Mouse (Mus musculus): ENCODE results near the gene Fdxr. TPM values are rescaled to one million over a fixed set of nuclear protein-coding genes. Genes with fewer than 3 reads are reported as not detected.

Gene Fdxr
- 7.4 and 8.5 TPM in 2 replicates for polyA plus RNA-seq (2021; fragmentation: Nextera tagmentation)
- long read RNA-seq, experiment 1, transcript Fdxr-201 (12 exons, 1,948 nt) = major isoform, 24 of 62 reads
- long read RNA-seq, experiment 1, partial matches to known transcripts = 5 of 62 reads
- long read RNA-seq, experiment 1, other reads (novel, unspliced or antisense) = 33 of 62 reads
- long read RNA-seq, experiment 2, transcript Fdxr-201 (12 exons, 1,948 nt) = major isoform, 8 of 23 reads
- long read RNA-seq, experiment 2, partial matches to known transcripts = 7 of 23 reads
- long read RNA-seq, experiment 2, other reads (novel, unspliced or antisense) = 8 of 23 reads

GRCm38 (mm10) chr11:115276780-115277603 is at the start of gene Fdxr:
TSS of gene Fdxr (minus strand) at chr11:115277050.

GRCm38 (mm10) chr11:115321906-115322693 is 45.2 kb upstream of the Fdxr start, which contains the start of gene Ush1g:
TSS of gene Ush1g (minus strand) at chr11:115322041.

GRCm38 (mm10) chr11:115306863-115307262 is 30.0 kb upstream of the Fdxr start, which contains the start of gene Otop2:
TSS of gene Otop2 (plus strand) at chr11:115307163.

GRCm38 (mm10) chr11:115297214-115297826 is 20.5 kb upstream of the Fdxr start, which contains the start of gene Fads6:
TSS of gene Fads6 (minus strand) at chr11:115297663.

GRCm38 (mm10) chr11:115267061-115267883 is 9.6 kb downstream of the Fdxr start, which contains the start of gene Grin2c:
TSS of gene Grin2c (minus strand) at chr11:115267243.

Other genes with a start within 250 kb of the Fdxr start
- 0.51 and 0.54 TPM in 2 replicates for gene Cd300ld5, start 239.3 kb downstream of the Fdxr start, polyA plus RNA-seq (2021; fragmentation: Nextera tagmentation)
- 1.5 TPM in 1 of 2 replicates, not detected in the other for gene Cd300ld3, start 228.6 kb downstream of the Fdxr start, polyA plus RNA-seq (2021; fragmentation: Nextera tagmentation)
- gene Cd300e, start 214.9 kb downstream of the Fdxr start, polyA plus RNA-seq (2021; fragmentation: Nextera tagmentation) = 0.26 TPM in 1 of 2 replicates, not detected in the other
- 1.7 and 2.5 TPM in 2 replicates for gene Rab37, start 185.6 kb downstream of the Fdxr start, polyA plus RNA-seq (2021; fragmentation: Nextera tagmentation)
- gene Cd300lf, start 143.1 kb downstream of the Fdxr start, polyA plus RNA-seq (2021; fragmentation: Nextera tagmentation) = 0.14 TPM in 1 of 2 replicates, not detected in the other
- 21.7 and 21.9 TPM in 2 replicates for gene Slc9a3r1, start 113.7 kb downstream of the Fdxr start, polyA plus RNA-seq (2021; fragmentation: Nextera tagmentation)
- 13.6 and 21.7 TPM in 2 replicates for gene Tmem104, start 89.6 kb downstream of the Fdxr start, polyA plus RNA-seq (2021; fragmentation: Nextera tagmentation)
- gene Nat9, start 89.2 kb downstream of the Fdxr start, polyA plus RNA-seq (2021; fragmentation: Nextera tagmentation) = 47.6 and 49.6 TPM in 2 replicates
- gene Grin2c, start 9.8 kb downstream of the Fdxr start, polyA plus RNA-seq (2021; fragmentation: Nextera tagmentation) = 2.8 and 6.7 TPM in 2 replicates
- gene Fads6, start 20.6 kb upstream of the Fdxr start, polyA plus RNA-seq (2021; fragmentation: Nextera tagmentation) = 2.0 and 2.5 TPM in 2 replicates
- gene Otop2, start 30.1 kb upstream of the Fdxr start, polyA plus RNA-seq (2021; fragmentation: Nextera tagmentation) = 1.2 and 2.5 TPM in 2 replicates
- gene Ush1g, start 45.0 kb upstream of the Fdxr start, polyA plus RNA-seq (2021; fragmentation: Nextera tagmentation) = 0.27 and 0.36 TPM in 2 replicates
- gene Otop3, start 57.7 kb upstream of the Fdxr start, polyA plus RNA-seq (2021; fragmentation: Nextera tagmentation) = 0.15 and 0.21 TPM in 2 replicates
- gene Hid1, start 90.7 kb upstream of the Fdxr start, polyA plus RNA-seq (2021; fragmentation: Nextera tagmentation) = 58.1 and 64.1 TPM in 2 replicates
- 6.6 and 13.2 TPM in 2 replicates for gene Cdr2l, start 104.9 kb upstream of the Fdxr start, polyA plus RNA-seq (2021; fragmentation: Nextera tagmentation)
- gene Mrpl58, start 126.7 kb upstream of the Fdxr start, polyA plus RNA-seq (2021; fragmentation: Nextera tagmentation) = 211 and 277 TPM in 2 replicates
- 1,610 and 1,643 TPM in 2 replicates for gene Atp5h, start 142.9 kb upstream of the Fdxr start, polyA plus RNA-seq (2021; fragmentation: Nextera tagmentation)
- gene Kctd2, start 143.1 kb upstream of the Fdxr start, polyA plus RNA-seq (2021; fragmentation: Nextera tagmentation) = 8.4 and 9.6 TPM in 2 replicates
- not detected in 2 replicates for gene Trim80, start 163.5 kb upstream of the Fdxr start, polyA plus RNA-seq (2021; fragmentation: Nextera tagmentation)
- gene Slc16a5, start 185.4 kb upstream of the Fdxr start, polyA plus RNA-seq (2021; fragmentation: Nextera tagmentation) = 0.15 and 0.38 TPM in 2 replicates
- 8.7 and 8.9 TPM in 2 replicates for gene Armc7, start 198.6 kb upstream of the Fdxr start, polyA plus RNA-seq (2021; fragmentation: Nextera tagmentation)
- 122 and 134 TPM in 2 replicates for gene Nt5c, start 214.8 kb upstream of the Fdxr start, polyA plus RNA-seq (2021; fragmentation: Nextera tagmentation)
- 221 and 286 TPM in 2 replicates for gene Jpt1, start 237.3 kb upstream of the Fdxr start, polyA plus RNA-seq (2021; fragmentation: Nextera tagmentation)

All from left cerebral cortex, adult 6 months (tissue).